Mouse (Mus musculus): ENCODE results near the gene Rabgap1. TPM values are rescaled to one million over a fixed set of nuclear protein-coding genes. Genes with fewer than 3 reads are reported as not detected.
"Not testable (repeated sequence)": the region's sequence is repeated elsewhere in the genome, so short reads cannot be mapped to it uniquely, and the experiment has no call there.

Gene Rabgap1
- polyA plus RNA-seq, 1 experiment from 2014 or later, result 46.9 TPM

DNA sequence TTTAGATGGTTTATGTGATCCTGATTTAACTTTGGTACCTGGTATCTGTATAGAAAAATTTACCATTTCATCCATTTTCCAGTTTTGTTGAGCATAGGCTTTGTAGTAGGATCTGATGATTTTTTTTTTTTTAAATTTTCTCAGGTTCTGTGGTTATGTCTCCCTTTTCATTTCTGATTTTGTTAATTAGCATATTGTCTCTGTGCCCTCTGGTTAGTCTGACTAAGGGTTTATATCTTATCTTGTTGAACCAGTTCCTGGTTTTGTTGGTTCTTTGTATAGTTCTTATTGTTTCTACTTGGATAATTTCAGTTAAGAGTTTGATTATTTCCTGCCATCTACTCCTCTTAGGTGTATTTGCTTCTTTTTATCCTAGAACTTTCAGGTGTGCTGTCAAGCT, 36.5 kb downstream of the Rabgap1 start:
- H3K27me3 ChIP-seq (ENCODE audit: low read depth, poor library complexity, severe bottlenecking), result no peaks in the 10 kb centered on the region
- H3K4me1 ChIP-seq, result no peaks in the 10 kb centered on the region
- H3K27ac ChIP-seq, result no peak overlapping the region
- no peak overlapping the region for H3K4me3 ChIP-seq
- peaks cover 83% of the 10 kb centered on the region for H3K36me3 ChIP-seq
- no peak for DNase-seq (ENCODE audit: low spot score)
- no peaks in the 10 kb centered on the region for H3K9me3 ChIP-seq (replicated peaks)

DNA sequence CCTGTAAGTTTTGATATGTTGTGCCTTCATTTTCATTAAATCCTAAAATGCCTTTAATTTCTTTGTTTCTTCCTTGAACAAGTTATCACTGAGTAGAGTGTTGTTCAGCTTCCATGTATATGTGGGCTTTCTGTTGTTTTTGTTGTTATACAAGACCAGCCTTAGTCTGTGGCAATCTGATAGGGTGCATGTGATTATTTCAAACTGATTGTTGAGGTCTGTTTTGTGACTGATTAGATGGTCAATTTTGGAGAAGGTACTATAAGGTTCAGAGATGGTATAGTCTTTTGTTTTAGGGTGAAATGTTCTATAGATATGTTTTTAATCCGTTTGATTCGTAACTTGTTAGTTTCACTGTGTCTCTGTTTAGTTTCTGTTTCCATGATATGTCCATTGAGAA, 37.0 kb downstream of the Rabgap1 start:
- no peak for DNase-seq (ENCODE audit: low spot score)
- Histone ChIP-seq H3K4me3 (no peak overlapping the region), H3K36me3 (peaks cover 84% of the 10 kb centered on the region), H3K27me3 (ENCODE audit: low read depth, poor library complexity, severe bottlenecking) (no peaks in the 10 kb centered on the region), H3K27ac (no peak overlapping the region), H3K4me1 (no peaks in the 10 kb centered on the region), H3K9me3 (replicated peaks) (no peaks in the 10 kb centered on the region)
- WGBS, result 95% methylated on average over 2 of the region's 2 CpGs

DNA sequence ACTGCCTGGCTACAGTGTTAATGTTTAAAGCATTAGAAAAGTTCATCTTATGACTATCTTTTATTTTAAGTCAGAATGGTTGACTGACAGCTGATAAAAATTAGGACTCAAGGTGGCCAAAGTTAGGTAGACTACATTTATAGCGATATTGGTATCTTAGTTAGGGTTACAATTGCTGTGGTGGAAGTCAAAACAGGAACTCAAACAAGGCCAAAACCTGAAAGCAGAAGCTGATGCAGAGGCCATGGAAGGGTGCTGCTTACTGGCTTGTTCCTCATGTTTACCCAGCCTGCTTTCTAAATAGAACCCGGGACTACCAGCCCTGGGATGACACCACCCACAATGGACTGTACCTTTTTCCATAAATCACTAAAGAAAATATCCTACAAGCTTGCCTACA, 41.1 kb downstream of the Rabgap1 start:
- no peaks in the 10 kb centered on the region for H3K4me1 ChIP-seq
- H3K9me3 ChIP-seq (replicated peaks), result no peaks in the 10 kb centered on the region
- WGBS, result 91% methylated on average over 2 of the region's 2 CpGs
- H3K4me3 ChIP-seq, result no peak overlapping the region
- peaks cover 78% of the 10 kb centered on the region for H3K36me3 ChIP-seq
- no peak overlapping the region for H3K27ac ChIP-seq
- no peak for DNase-seq (ENCODE audit: low spot score)
- no peaks in the 10 kb centered on the region for H3K27me3 ChIP-seq (ENCODE audit: low read depth, poor library complexity, severe bottlenecking)

DNA sequence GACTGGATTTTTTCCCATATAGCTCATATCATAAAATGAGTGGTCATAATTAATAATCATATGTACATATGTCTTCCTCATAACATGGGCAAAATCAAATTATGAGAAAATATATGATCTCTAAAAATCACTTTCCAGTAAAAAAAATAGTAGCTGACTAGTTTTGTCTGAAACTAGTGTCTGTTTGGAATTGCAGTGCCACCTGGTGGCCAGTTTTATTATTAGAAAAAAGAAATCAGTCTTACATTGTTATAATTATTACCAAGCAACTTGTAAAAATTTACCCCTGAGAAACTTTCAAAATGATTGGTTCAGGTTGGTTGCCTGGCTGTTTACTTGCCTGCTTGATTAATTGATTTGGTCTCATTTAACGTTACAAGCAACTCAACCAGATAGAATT, 42.3 kb downstream of the Rabgap1 start:
- H3K9me3 ChIP-seq (replicated peaks), result no peaks in the 10 kb centered on the region
- no peaks in the 10 kb centered on the region for H3K4me1 ChIP-seq
- no peaks in the 10 kb centered on the region for H3K27me3 ChIP-seq (ENCODE audit: low read depth, poor library complexity, severe bottlenecking)
- H3K27ac ChIP-seq, result no peak overlapping the region
- peaks cover 81% of the 10 kb centered on the region for H3K36me3 ChIP-seq
- 89% methylated on average over 1 of the region's 1 CpGs for WGBS
- no peak overlapping the region for H3K4me3 ChIP-seq
- no peak for DNase-seq (ENCODE audit: low spot score)

DNA sequence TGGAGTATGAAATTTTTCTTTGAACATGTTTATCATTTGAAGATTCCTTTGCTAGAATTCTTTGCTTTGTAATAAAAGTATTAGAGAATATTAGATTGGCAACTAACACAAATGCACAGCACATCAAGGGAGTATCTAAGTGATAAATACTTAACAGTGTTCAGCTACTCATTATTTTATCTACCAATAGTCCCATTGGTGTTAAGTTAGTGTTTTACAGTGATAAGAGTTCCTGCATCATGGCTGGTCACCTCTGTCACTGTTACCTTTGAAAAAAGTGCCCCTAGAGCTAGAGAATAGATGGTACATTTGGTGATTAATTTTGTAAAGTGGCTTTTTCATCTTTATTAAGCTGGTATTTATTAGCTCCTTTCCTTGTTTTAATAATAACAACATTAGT, 43.3 kb downstream of the Rabgap1 start:
- Histone ChIP-seq H3K4me1 (no peaks in the 10 kb centered on the region), H3K27me3 (ENCODE audit: low read depth, poor library complexity, severe bottlenecking) (no peaks in the 10 kb centered on the region), H3K9me3 (replicated peaks) (no peaks in the 10 kb centered on the region), H3K27ac (no peak overlapping the region), H3K36me3 (peaks cover 84% of the 10 kb centered on the region), H3K4me3 (no peak overlapping the region)
- DNase-seq (ENCODE audit: low spot score), result no peak

DNA sequence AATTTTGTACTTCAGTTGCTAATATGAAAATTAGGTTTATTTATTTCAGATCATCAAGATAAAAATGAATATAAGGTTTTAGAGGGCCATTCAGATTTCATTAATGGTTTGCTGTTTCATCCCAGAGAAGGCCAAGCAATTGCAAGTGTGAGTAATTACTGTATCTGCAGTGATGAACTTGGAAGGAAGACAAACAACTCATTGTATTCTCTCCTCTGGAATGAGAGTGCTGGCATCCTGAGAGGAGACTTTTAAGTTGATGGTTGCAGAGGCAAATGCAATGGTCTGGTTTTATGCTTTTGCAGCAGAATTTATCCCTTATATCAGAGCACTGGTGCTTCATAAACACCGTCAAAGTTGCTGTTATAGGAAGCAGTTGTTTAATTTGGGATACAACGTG, 45.9 kb downstream of the Rabgap1 start:
- Histone ChIP-seq H3K4me1 (no peaks in the 10 kb centered on the region), H3K36me3 (peaks cover 92% of the 10 kb centered on the region), H3K4me3 (no peak overlapping the region), H3K27ac (no peak overlapping the region), H3K27me3 (ENCODE audit: low read depth, poor library complexity, severe bottlenecking) (no peaks in the 10 kb centered on the region), H3K9me3 (replicated peaks) (no peaks in the 10 kb centered on the region)
- WGBS, result 94% methylated on average over 2 of the region's 2 CpGs
- no peak for DNase-seq (ENCODE audit: low spot score)

DNA sequence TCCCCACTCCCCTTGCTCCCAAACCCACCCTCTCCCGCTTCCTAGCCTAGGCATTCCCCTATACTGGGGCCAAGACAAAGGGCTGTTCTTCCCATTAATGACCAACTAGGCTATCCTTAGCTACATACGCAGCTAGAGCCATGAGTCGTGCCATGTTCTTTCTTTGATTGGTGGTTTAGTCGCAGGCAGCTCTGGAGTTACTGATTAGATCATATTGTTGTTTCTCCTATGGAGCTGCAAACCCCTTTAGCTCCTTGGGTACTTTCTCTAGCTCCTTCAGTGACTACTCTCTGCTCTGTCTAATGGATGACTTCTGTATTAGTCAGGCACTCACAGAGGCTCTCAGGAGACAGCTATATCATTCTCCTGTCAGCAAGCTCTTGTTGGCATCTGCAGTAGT, 54.2 kb downstream of the Rabgap1 start:
- H3K27me3 ChIP-seq (ENCODE audit: low read depth, poor library complexity, severe bottlenecking), result no peaks in the 10 kb centered on the region
- no peak for DNase-seq (ENCODE audit: low spot score)
- H3K4me3 ChIP-seq, result no peak overlapping the region
- H3K27ac ChIP-seq, result no peak overlapping the region
- H3K9me3 ChIP-seq (replicated peaks), result no peaks in the 10 kb centered on the region
- WGBS, result 92% methylated on average over 4 of the region's 4 CpGs
- peaks cover 85% of the 10 kb centered on the region for H3K36me3 ChIP-seq
- no peaks in the 10 kb centered on the region for H3K4me1 ChIP-seq

DNA sequence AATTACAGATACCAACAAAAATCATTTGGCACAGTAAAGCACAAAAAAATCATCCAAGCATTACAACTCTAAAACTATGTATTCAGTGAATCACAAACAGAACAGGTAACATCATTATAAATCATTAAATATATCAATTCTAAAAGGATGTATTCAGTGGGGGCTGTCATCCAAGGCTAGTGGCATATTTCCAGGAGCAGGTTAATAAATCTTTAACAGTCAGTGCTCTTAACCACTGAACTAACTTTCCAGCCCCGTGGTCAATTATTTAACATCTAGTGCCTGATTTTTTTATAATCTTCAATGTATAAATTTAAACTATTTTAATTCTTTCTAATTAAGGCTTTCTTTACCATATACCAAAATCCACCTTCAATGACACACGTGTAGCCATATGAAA, 62.8 kb downstream of the Rabgap1 start:
- H3K9me3 ChIP-seq (replicated peaks); H3K4me3 ChIP-seq; H3K4me1 ChIP-seq; H3K27ac ChIP-seq; H3K27me3 ChIP-seq (ENCODE audit: low read depth, poor library complexity, severe bottlenecking); DNase-seq (ENCODE audit: low spot score): not testable (repeated sequence)
- WGBS, result 94% methylated on average over 2 of the region's 2 CpGs
- H3K36me3 ChIP-seq, result peaks cover 64% of the 10 kb centered on the region

DNA sequence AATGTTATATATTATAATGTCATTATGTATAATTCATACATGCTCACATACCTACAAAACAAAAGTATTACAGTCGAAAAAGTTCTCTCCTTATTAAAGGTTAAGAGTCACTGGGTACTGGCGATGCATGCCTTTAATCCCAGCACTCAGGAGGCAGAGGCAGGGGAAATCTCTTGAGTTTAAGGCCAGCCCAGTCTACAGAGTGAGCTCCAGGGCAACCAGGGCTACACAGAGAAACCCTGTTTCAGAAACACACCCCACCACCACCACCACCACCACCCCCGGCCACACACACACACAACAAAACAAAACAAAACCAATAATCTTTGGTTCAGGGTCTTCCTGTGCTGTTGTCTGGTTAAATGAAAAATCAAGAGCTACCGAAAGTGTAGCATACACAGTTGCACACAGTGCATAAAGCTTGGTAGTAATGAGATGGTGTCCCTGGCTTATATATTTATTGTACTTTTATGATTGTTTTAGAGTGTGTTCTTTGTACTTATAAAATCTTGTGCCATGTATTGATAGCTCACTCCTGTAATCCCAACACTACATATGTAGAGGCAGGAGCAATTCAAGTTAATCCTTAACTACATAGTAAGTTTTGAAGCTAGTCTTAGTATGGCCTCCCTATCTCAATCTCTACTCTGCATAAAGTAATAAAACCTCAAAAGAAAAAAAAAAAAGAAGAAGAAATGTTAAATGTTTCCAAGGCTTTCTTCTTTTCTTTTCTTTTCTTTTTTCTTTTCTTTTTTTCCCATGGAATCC, 68.2 kb downstream of the Rabgap1 start:
- no peak overlapping the region for H3K27ac ChIP-seq
- H3K36me3 ChIP-seq, result peaks cover 56% of the 10 kb centered on the region
- H3K4me1 ChIP-seq, result peaks cover 8% of the 10 kb centered on the region
- no peak overlapping the region for H3K4me3 ChIP-seq
- WGBS, result 97% methylated on average over 4 of the region's 4 CpGs
- no peaks in the 10 kb centered on the region for H3K9me3 ChIP-seq (replicated peaks)
- DNase-seq (ENCODE audit: low spot score), result no peak
- no peaks in the 10 kb centered on the region for H3K27me3 ChIP-seq (ENCODE audit: low read depth, poor library complexity, severe bottlenecking)

DNA sequence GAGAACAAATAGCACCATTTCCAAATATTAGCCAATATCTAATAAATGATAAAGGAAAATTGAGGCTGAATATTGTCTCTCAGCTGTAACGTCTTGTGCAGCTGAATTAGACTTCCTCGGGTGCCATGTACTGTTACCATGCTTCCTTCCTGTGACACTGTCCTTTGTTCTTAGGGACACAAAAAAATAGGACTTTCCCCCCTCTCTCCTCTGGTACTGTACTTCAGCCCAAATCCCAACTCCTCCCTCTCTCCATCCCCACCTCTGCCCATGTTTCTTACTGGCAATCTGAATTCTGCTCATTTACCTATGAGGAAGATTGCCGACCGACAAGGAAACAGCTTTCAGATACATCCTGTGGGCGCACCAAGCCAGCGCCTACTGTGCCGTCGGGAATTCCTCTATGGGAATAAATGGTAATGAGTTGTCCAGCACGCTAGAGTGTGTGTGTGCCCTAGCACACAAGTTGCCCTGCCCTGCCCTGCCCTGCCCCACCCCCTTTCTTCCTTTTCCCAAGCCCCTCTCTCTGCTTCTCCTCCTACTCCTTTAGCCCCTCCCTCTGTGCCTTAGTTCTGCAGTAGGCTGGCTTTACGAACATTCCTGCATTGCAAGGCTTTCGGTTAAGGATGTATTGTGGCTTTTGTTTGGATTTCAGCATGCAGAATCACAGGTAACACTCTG, 73.1 kb downstream of the Rabgap1 start, which contains the start of gene Gpr21:
Gene Gpr21, plus strand, starts transcription at position 303 of the 681 bp plus-strand sequence.
- DNase-seq (ENCODE audit: low spot score), result peak; percentile 30
- WGBS, result 29% methylated on average over 11 of the region's 11 CpGs

DNA sequence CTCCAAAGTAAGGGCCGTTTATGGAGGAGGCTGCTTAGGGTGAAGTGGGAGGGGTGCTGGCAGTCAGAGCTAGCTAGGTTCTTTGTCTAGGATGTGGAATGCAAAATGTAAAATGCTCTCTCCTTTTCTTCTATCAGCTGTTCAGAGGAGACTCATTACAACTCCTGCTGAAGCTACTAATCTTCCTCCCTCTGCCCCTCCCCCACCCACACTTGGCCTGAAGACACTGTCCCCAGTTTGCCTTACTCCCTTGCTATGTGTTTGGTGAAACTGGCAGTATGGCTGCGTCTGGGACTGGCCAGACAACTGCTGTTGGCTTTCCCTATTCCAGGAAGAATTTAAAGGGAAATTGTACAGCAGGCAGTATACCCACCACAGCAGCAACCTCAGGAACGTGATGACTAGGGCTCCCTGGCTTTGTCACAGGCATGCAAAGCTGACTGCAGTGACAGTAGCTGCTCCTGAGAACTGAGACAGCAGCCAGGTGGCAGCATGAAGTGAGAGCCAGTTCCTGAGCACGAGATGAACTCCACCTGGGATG, 73.9 kb downstream of the Rabgap1 start:
- 48% methylated on average over 4 of the region's 4 CpGs for WGBS
- peaks cover 37% of the 10 kb centered on the region for H3K36me3 ChIP-seq
- H3K4me3 ChIP-seq, result no peak overlapping the region
- no peak for DNase-seq (ENCODE audit: low spot score)
- H3K27ac ChIP-seq, result no peak overlapping the region
- no peaks in the 10 kb centered on the region for H3K9me3 ChIP-seq (replicated peaks)
- no peaks in the 10 kb centered on the region for H3K27me3 ChIP-seq (ENCODE audit: low read depth, poor library complexity, severe bottlenecking)
- peaks cover 14% of the 10 kb centered on the region for H3K4me1 ChIP-seq

More for the DNA sequence above, 73.1 kb downstream of the Rabgap1 start, which contains the start of gene Gpr21:
- H3K4me3 ChIP-seq, result 0 out of 2 replicates have a peak within 1 kb of the TSS, but pooled peaks have one; percentile 2
- H3K27ac ChIP-seq, result no peak within 1 kb of the TSS
- H3K4me1 ChIP-seq, result peaks cover 14% of the 10 kb centered on the region
- H3K9me3 ChIP-seq (replicated peaks), result no peaks in the 10 kb centered on the region
- H3K36me3 ChIP-seq, result peaks cover 44% of the 10 kb centered on the region
- no peaks in the 10 kb centered on the region for H3K27me3 ChIP-seq (ENCODE audit: low read depth, poor library complexity, severe bottlenecking)

DNA sequence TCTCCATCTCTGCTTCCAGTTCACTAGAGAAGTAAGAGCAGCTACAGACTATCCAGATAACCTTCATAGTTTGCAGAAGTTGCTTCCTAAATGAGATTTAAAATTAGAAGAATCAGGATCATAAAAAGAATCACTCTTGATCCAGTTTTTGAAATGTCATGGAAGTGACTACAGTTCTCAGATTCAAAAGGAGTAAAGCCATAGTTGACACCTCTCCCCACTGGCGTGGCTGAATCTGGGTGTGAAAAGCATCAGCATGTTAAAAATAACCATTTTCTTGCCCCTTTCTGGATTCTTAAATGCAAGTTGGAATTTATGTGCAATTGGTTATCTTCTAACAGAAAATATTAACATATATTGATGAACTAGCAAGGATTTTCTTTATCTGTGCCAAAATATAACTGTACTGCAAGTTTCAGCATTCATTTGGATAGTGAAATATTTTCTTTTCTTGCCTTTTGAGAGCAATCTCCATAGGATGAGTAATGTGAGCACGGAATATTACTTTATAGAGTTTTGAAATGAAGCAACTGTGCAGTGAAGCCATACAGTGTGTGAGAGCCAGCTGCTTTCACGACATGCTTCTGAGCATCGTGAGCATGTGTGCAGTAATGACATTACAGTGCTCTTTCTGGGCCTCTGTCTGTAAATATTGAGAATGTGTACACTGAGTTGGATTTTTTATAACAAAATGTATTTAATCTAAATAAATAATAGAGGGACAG, 75.6 kb downstream of the Rabgap1 start:
- DNase-seq (ENCODE audit: low spot score), result no peak
- Histone ChIP-seq H3K36me3 (peaks cover 23% of the 10 kb centered on the region), H3K27ac (no peak overlapping the region), H3K4me1 (peaks cover 11% of the 10 kb centered on the region), H3K27me3 (ENCODE audit: low read depth, poor library complexity, severe bottlenecking) (no peaks in the 10 kb centered on the region), H3K4me3 (no peak overlapping the region), H3K9me3 (replicated peaks) (no peaks in the 10 kb centered on the region)
- 91% methylated on average over 4 of the region's 4 CpGs for WGBS

DNA sequence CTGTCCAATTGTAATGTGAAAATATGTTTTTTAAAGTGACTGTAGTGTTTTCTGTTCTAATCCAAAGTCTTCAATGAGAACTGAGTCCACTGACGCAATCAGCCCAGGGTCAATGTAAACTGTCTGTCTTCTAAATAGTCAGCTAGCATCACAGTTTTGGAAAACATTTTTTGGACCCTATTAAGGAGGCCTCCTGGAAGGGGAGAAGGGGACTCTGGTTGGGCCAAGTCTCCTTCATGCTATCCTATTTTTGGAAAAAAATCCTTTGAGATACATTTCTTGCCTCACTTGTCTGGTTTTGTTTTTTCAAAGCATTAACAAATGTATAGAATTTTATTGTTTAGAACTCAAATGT, 76.2 kb downstream of the Rabgap1 start:
- WGBS, result 98% methylated on average over 1 of the region's 1 CpGs
- DNase-seq (ENCODE audit: low spot score), result no peak
- H3K4me1 ChIP-seq, result peaks cover 11% of the 10 kb centered on the region
- no peak overlapping the region for H3K4me3 ChIP-seq
- H3K27me3 ChIP-seq (ENCODE audit: low read depth, poor library complexity, severe bottlenecking), result no peaks in the 10 kb centered on the region
- H3K27ac ChIP-seq, result no peak overlapping the region
- H3K36me3 ChIP-seq, result peaks cover 23% of the 10 kb centered on the region
- no peaks in the 10 kb centered on the region for H3K9me3 ChIP-seq (replicated peaks)
